Mouse (Mus musculus): ENCODE data around the gene Grb2. TPM values are rescaled to one million over a fixed set of nuclear protein-coding genes. Genes with fewer than 3 reads are reported as not detected.

Gene Grb2
- polyA plus RNA-seq, 1 experiment from 2014 or later = 40.4 TPM

GRCm38 (mm10) chr11:115704648-115705047 is 3.7 kb downstream of the Grb2 start:
- WGBS (ENCODE audit: insufficient replicate concordance) = 71% methylated on average over 10 of the region's 10 CpGs
- Histone ChIP-seq H3K4me1 (ENCODE audit: insufficient read depth) (peaks cover 38% of the 10 kb centered on the region), H3K9me3 (ENCODE audit: low read length) (no peaks in the 10 kb centered on the region), H3K9ac (replicated peaks) (no peak overlapping the region), H3K4me2 (ENCODE audit: low read depth, low read length) (no peak overlapping the region), H3K4me3 (ENCODE audit: low read depth, low read length) (no peak overlapping the region), H3K27ac (ENCODE audit: low read depth) (no peak overlapping the region), H3K36me3 (replicated peaks; ENCODE audit: insufficient read depth, low read length) (no peaks in the 10 kb centered on the region), H3K27me3 (ENCODE audit: insufficient read depth, low read length) (no peaks in the 10 kb centered on the region)
- TF ChIP-seq EP300 (IDR thresholded peaks at IDR 0.05; ENCODE audit: low read depth) (no peak), CTCF (IDR thresholded peaks at IDR 0.05; ENCODE audit: low read depth) (no peak)
- DNase-seq (no peak), ATAC-seq (no peak)

- Histone ChIP-seq H3K27me3 (ENCODE audit: insufficient read depth, low read length) (no peaks in the 10 kb centered on the region), H3K27ac (ENCODE audit: low read depth) (no peak overlapping the region), H3K9ac (replicated peaks) (no peak overlapping the region), H3K4me3 (ENCODE audit: low read depth, low read length) (no peak overlapping the region), H3K4me2 (ENCODE audit: low read depth, low read length) (no peak overlapping the region), H3K4me1 (ENCODE audit: insufficient read depth) (peaks cover 41% of the 10 kb centered on the region), H3K9me3 (ENCODE audit: low read length) (no peaks in the 10 kb centered on the region), H3K36me3 (replicated peaks; ENCODE audit: insufficient read depth, low read length) (0 out of 2 replicates have a peak, but pooled peaks cover 3% of the 10 kb centered on the region)
- 83% methylated on average over 2 of the region's 2 CpGs for WGBS (ENCODE audit: insufficient replicate concordance)
- DNase-seq (no peak), ATAC-seq (no peak)
- no peak for TF ChIP-seq EP300 (IDR thresholded peaks at IDR 0.05; ENCODE audit: low read depth)
- TF ChIP-seq CTCF (IDR thresholded peaks at IDR 0.05; ENCODE audit: low read depth) = no peak
These were observed 4.9 kb downstream of the Grb2 start for GRCm38 (mm10) chr11:115703466-115703865.

GRCm38 (mm10) chr11:115698986-115699728 is 9.2 kb downstream of the Grb2 start:
- Histone ChIP-seq H3K36me3 (replicated peaks; ENCODE audit: insufficient read depth, low read length) (peaks cover 19% of the 10 kb centered on the region; the same call in 1 of the 2 replicates), H3K4me2 (ENCODE audit: low read depth, low read length) (peak overlapping the region; percentile 87), H3K9ac (replicated peaks) (peak overlapping the region; percentile 71), H3K27me3 (ENCODE audit: insufficient read depth, low read length) (no peaks in the 10 kb centered on the region), H3K4me1 (ENCODE audit: insufficient read depth) (peaks cover 26% of the 10 kb centered on the region), H3K9me3 (ENCODE audit: low read length) (no peaks in the 10 kb centered on the region), H3K27ac (ENCODE audit: low read depth) (peak overlapping the region; percentile 81), H3K4me3 (ENCODE audit: low read depth, low read length) (peak overlapping the region; percentile 56)
- DNase-seq (peak; percentile 83), ATAC-seq (peak; percentile 87)
- TF ChIP-seq CTCF (IDR thresholded peaks at IDR 0.05; ENCODE audit: low read depth) (peak; percentile 18; the same call in 1 of the 2 replicates), EP300 (IDR thresholded peaks at IDR 0.05; ENCODE audit: low read depth) (no peak)
- 20% methylated on average over 16 of the region's 17 CpGs for whole genome bisulfite sequencing (ENCODE audit: insufficient replicate concordance)

GRCm38 (mm10) chr11:115697722-115698121 is 10.7 kb downstream of the Grb2 start:
- Histone ChIP-seq H3K4me2 (ENCODE audit: low read depth, low read length) (no peak overlapping the region), H3K27ac (ENCODE audit: low read depth) (peak overlapping the region; percentile 71), H3K4me3 (ENCODE audit: low read depth, low read length) (no peak overlapping the region), H3K9me3 (ENCODE audit: low read length) (no peaks in the 10 kb centered on the region), H3K36me3 (replicated peaks; ENCODE audit: insufficient read depth, low read length) (peaks cover 19% of the 10 kb centered on the region; the same call in 1 of the 2 replicates), H3K4me1 (ENCODE audit: insufficient read depth) (peaks cover 39% of the 10 kb centered on the region), H3K9ac (replicated peaks) (no peak overlapping the region), H3K27me3 (ENCODE audit: insufficient read depth, low read length) (no peaks in the 10 kb centered on the region)
- no peak for ATAC-seq
- no peak for DNase-seq
- 87% methylated on average over 3 of the region's 3 CpGs for WGBS (ENCODE audit: insufficient replicate concordance)
- TF ChIP-seq CTCF (IDR thresholded peaks at IDR 0.05; ENCODE audit: low read depth) (no peak), EP300 (IDR thresholded peaks at IDR 0.05; ENCODE audit: low read depth) (no peak)

GRCm38 (mm10) chr11:115697091-115697490 is 11.3 kb downstream of the Grb2 start:
- Histone ChIP-seq H3K4me2 (ENCODE audit: low read depth, low read length) (no peak overlapping the region), H3K4me1 (ENCODE audit: insufficient read depth) (peaks cover 45% of the 10 kb centered on the region), H3K9ac (replicated peaks) (no peak overlapping the region), H3K27me3 (ENCODE audit: insufficient read depth, low read length) (no peaks in the 10 kb centered on the region), H3K36me3 (replicated peaks; ENCODE audit: insufficient read depth, low read length) (peaks cover 19% of the 10 kb centered on the region; the same call in 1 of the 2 replicates), H3K9me3 (ENCODE audit: low read length) (no peaks in the 10 kb centered on the region), H3K4me3 (ENCODE audit: low read depth, low read length) (no peak overlapping the region), H3K27ac (ENCODE audit: low read depth) (peak overlapping the region; percentile 71)
- ATAC-seq (no peak), DNase-seq (no peak)
- 49% methylated on average over 2 of the region's 2 CpGs for WGBS (ENCODE audit: insufficient replicate concordance)
- no peak for TF ChIP-seq EP300 (IDR thresholded peaks at IDR 0.05; ENCODE audit: low read depth)
- no peak for TF ChIP-seq CTCF (IDR thresholded peaks at IDR 0.05; ENCODE audit: low read depth)

GRCm38 (mm10) chr11:115696471-115696870 is 11.9 kb downstream of the Grb2 start:
- no peaks in the 10 kb centered on the region for H3K9me3 ChIP-seq (ENCODE audit: low read length)
- no peak for TF ChIP-seq EP300 (IDR thresholded peaks at IDR 0.05; ENCODE audit: low read depth)
- no peak for TF ChIP-seq CTCF (IDR thresholded peaks at IDR 0.05; ENCODE audit: low read depth)
- WGBS (ENCODE audit: insufficient replicate concordance) = 61% methylated on average over 4 of the region's 4 CpGs
- no peak overlapping the region for H3K4me3 ChIP-seq (ENCODE audit: low read depth, low read length)
- ATAC-seq (no peak), DNase-seq (no peak)
- H3K27me3 ChIP-seq (ENCODE audit: insufficient read depth, low read length) = no peaks in the 10 kb centered on the region
- peaks cover 47% of the 10 kb centered on the region for H3K4me1 ChIP-seq (ENCODE audit: insufficient read depth)
- H3K27ac ChIP-seq (ENCODE audit: low read depth) = peak overlapping the region; percentile 71; the same call in 1 of the 2 replicates
- H3K36me3 ChIP-seq (replicated peaks; ENCODE audit: insufficient read depth, low read length) = peaks cover 19% of the 10 kb centered on the region; the same call in 1 of the 2 replicates
- no peak overlapping the region for H3K9ac ChIP-seq (replicated peaks)
- H3K4me2 ChIP-seq (ENCODE audit: low read depth, low read length) = no peak overlapping the region

All from liver, postnatal 0 days (tissue).